ENCODE assay signal across 12 mouse cellular contexts in the genomic region with DNA sequence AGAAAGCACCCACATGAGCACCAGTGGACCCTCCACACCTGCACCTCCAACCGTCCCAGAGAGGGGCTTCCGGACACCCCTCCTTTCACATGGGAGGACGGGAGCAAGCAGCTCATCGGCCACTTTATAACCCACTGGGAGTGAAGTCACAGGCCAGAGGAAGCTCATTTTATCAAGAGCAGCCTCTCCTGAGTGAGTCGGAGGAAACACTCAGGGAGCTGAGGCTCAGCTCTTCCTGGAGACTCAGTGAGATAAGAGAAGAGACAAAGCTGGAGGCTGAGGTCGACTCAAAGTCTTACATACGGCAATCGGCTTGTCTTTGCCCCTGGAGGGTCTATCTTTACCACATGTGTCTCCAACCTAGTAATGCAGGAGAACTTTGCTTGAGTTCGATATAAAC. TPM values are rescaled to one million over a fixed set of nuclear protein-coding genes. Genes with fewer than 3 reads are reported as not detected.
DNase-seq lines count a peak whose midpoint lies in the region; ATAC-seq and TF ChIP-seq lines count a peak whose summit lies in the region.
"Had no signal": no experiment of that assay in that cellular context is flagged by ENCODE, and none has a peak within 500 bp of the region (broad histone marks: within the 10 kb centered on the region; RNA-seq: fewer than 3 reads in every experiment).

No protein-coding gene starts in this region.

- peaks cover 83% of the 10 kb centered on the region for H3K36me3 ChIP-seq in heart, embryonic 13.5 days
- H3K36me3 ChIP-seq in liver, adult 2 months (ENCODE audit: control insufficient read depth, insufficient read depth, low read length): peaks cover 23% of the 10 kb centered on the region
- peaks cover 95% of the 10 kb centered on the region for H3K36me3 ChIP-seq in midbrain, embryonic 10.5 days

- H3K79me2 ChIP-seq in liver, adult 2 months (ENCODE audit: control insufficient read depth, insufficient read depth, low read length): peaks cover 18% of the 10 kb centered on the region; the same call in 1 of the 2 replicates

- H3K9ac ChIP-seq in heart, embryonic 13.5 days: peak overlapping the region; percentile 64
- no peak overlapping the region for H3K9ac ChIP-seq in liver, adult 2 months (ENCODE audit: low read depth, low read length)

- H3K9me3 ChIP-seq in heart, embryonic 13.5 days: no peaks in the 10 kb centered on the region
- H3K9me3 ChIP-seq in midbrain, embryonic 10.5 days (replicated peaks): no peaks in the 10 kb centered on the region

- H3K27ac ChIP-seq in heart, embryonic 13.5 days (replicated peaks): peak overlapping the region; percentile 75
- H3K27ac ChIP-seq in brown adipose tissue, adult 24 weeks (replicated peaks; ENCODE audit: low read depth, low read length): peak overlapping the region; percentile 47; the same call in 1 of the 2 replicates
- H3K27ac ChIP-seq in liver, adult 2 months (replicated peaks; ENCODE audit: insufficient read depth, low read depth, low read length): 0 out of 2 replicates have a peak overlapping the region, but pooled peaks have one; percentile 24
- H3K27ac ChIP-seq in midbrain, embryonic 10.5 days (replicated peaks): no peak overlapping the region
- H3K27ac ChIP-seq: macrophage had no signal

- WGBS in heart, embryonic 13.5 days: 25% methylated on average over 9 of the region's 9 CpGs
- 73% methylated on average over 9 of the region's 9 CpGs for WGBS in liver, adult 2 months
- WGBS in midbrain, embryonic 10.5 days: 89% methylated on average over 9 of the region's 9 CpGs

- peak overlapping the region; percentile 48 for H3K4me2 ChIP-seq in heart, embryonic 13.5 days

- ATAC-seq in heart, embryonic 13.5 days (ENCODE audit: extremely low read depth, insufficient number of reproducible peaks, low FRiP score, low TSS enrichment): no peak

- TF ChIP-seq CTCF in liver, adult 2 months (IDR thresholded peaks at IDR 0.05; ENCODE audit: low read depth, low read length): no peak

- no peaks in the 10 kb centered on the region for H3K27me3 ChIP-seq in heart, embryonic 13.5 days (replicated peaks)
- no peaks in the 10 kb centered on the region for H3K27me3 ChIP-seq in liver, adult 2 months (ENCODE audit: control insufficient read depth, insufficient read depth, low read length)
- H3K27me3 ChIP-seq in midbrain, embryonic 10.5 days (ENCODE audit: low read depth, poor library complexity, severe bottlenecking): no peaks in the 10 kb centered on the region

- no peak for DNase-seq in heart, postnatal 4 days
- peak; percentile 71 for DNase-seq in 416B (ENCODE audit: low read depth)
- DNase-seq in liver, adult 2 months (ENCODE audit: extremely low read depth, low read depth, low spot score): no peak
- DNase-seq in urinary bladder, postnatal 10 days (ENCODE audit: low spot score): no peak
- no peak for DNase-seq in midbrain, embryonic 10.5 days (ENCODE audit: low spot score)
- DNase-seq in ovary, postnatal 10 days (ENCODE audit: low spot score): no peak
- DNase-seq: cerebellum, adult 2 months; left cerebral cortex, postnatal 4 days; spleen, adult 18-20 months had no signal

- H3K4me3 ChIP-seq in heart, embryonic 13.5 days: no peak overlapping the region
- H3K4me3 ChIP-seq in brown adipose tissue, adult 24 weeks (ENCODE audit: insufficient read depth, low read depth, low read length): no peak overlapping the region
- no peak overlapping the region for H3K4me3 ChIP-seq in liver, adult 2 months (ENCODE audit: insufficient read depth, low read depth, low read length)
- H3K4me3 ChIP-seq in midbrain, embryonic 10.5 days: no peak overlapping the region

- no peak for TF ChIP-seq POLR2A in liver, adult 2 months (IDR thresholded peaks at IDR 0.05; ENCODE audit: extremely low read depth, insufficient read depth, low read length)

- H3K4me1 ChIP-seq in heart, embryonic 13.5 days: peaks cover 75% of the 10 kb centered on the region
- peaks cover 35% of the 10 kb centered on the region for H3K4me1 ChIP-seq in brown adipose tissue, adult 24 weeks (ENCODE audit: control insufficient read depth, insufficient read depth, insufficient read length, low read length)
- H3K4me1 ChIP-seq in liver, adult 2 months (ENCODE audit: control insufficient read depth, insufficient read depth, low read length): peaks cover 7% of the 10 kb centered on the region
- H3K4me1 ChIP-seq in midbrain, embryonic 10.5 days: no peaks in the 10 kb centered on the region; the same call in 1 of the 2 replicates

RNA-seq across cellular contexts. Expression of gene Rac1, which starts 18.5 kb away (rescaled TPM):
- 352 and 355 TPM in 2 replicates for polyA plus RNA-seq in heart, embryonic 13.5 days (2015; fragmentation: Nextera tagmentation; extraction: Ambion mirVana)
- 100 to 1,000 TPM; 317 to 339 TPM for total RNA-seq in heart, postnatal 4 days (2021)
- polyA plus RNA-seq in brown adipose tissue, adult 24 weeks (2012; ENCODE audit: insufficient read depth, insufficient read length, missing spikeins): 165 and 188 TPM in 2 replicates
- 38.6 and 69.0 TPM in 2 replicates for total RNA-seq in liver, adult 2 months (2014; rRNA removed)
- 99.8 and 114 TPM in 2 replicates for polyA plus RNA-seq in liver, adult 2 months (2012; rRNA removed)
- polyA plus RNA-seq in midbrain, embryonic 10.5 days (2016; fragmentation: Nextera tagmentation; extraction: Ambion mirVana): 378 and 386 TPM in 2 replicates

RNA-seq across cellular contexts. Expression of gene Daglb, which starts 44.9 kb away (rescaled TPM):
- polyA plus RNA-seq in heart, embryonic 13.5 days (2015; fragmentation: Nextera tagmentation; extraction: Ambion mirVana): 9.0 and 9.1 TPM in 2 replicates
- total RNA-seq in heart, postnatal 4 days (2021): 1 to 10 TPM; 8.0 to 8.7 TPM
- polyA plus RNA-seq in brown adipose tissue, adult 24 weeks (2012; ENCODE audit: insufficient read depth, insufficient read length, missing spikeins): 3.7 and 4.8 TPM in 2 replicates
- 12.4 TPM in 2 replicates for total RNA-seq in liver, adult 2 months (2014; rRNA removed)
- polyA plus RNA-seq in liver, adult 2 months (2012; rRNA removed): 14.9 and 17.4 TPM in 2 replicates
- 15.0 and 15.2 TPM in 2 replicates for polyA plus RNA-seq in midbrain, embryonic 10.5 days (2016; fragmentation: Nextera tagmentation; extraction: Ambion mirVana)
